Mouse (Mus musculus) kidney, adult 2 months (tissue): Measurements from ENCODE around the gene Csrnp2.

Source experiments
- CTCF ChIP-seq: fragments of 200-500 bp; conservative IDR thresholded peaks from 2 replicates; pipeline ENCODE4 v1.5.1; 2011; ENCODE audit warnings: low read depth, mild to moderate bottlenecking, control low read depth, low read length, moderate library complexity, mixed read lengths; ENCODE audit not compliant: insufficient read depth, insufficient read length
- POLR2A ChIP-seq: fragments of 200-500 bp; IDR thresholded peaks from one replicate; pipeline ENCODE4 v1.6.1; 2011; ENCODE audit warnings: low read depth, low read length, control low read depth

GRCm38 (mm10) chr15:100436518-100436917 is 58.8 kb downstream of the Csrnp2 start:
- TF ChIP-seq CTCF = no peak
- no peak for TF ChIP-seq POLR2A
